Mouse (Mus musculus) forebrain, postnatal 0 days (tissue): ENCODE measurements around the gene Arrb1. TPM values are rescaled to one million over a fixed set of nuclear protein-coding genes. Genes with fewer than 3 reads are reported as not detected.

Experiments used
- ATAC-seq: fragments of 200-750 bp; cut with Nextera tagmentation; 2 replicates; pipeline ENCODE4 v1.8.0; 2017; ENCODE audit warnings: mild to moderate bottlenecking, moderate library complexity
- DNase-seq: peaks from one replicate; pipeline ENCODE4 v3.0.0-alpha.2; 2015
- H3K27ac ChIP-seq: fragments of 300-500 bp; sonication (generic); 2 replicates; pipeline ENCODE4 v1.5.1; 2014; ENCODE audit warnings: low read depth, mild to moderate bottlenecking, antibody characterized with exemption, low read length, moderate library complexity, mixed read lengths
- H3K27me3 ChIP-seq: fragments of 300-500 bp; sonication (generic); 2 replicates; pipeline ENCODE4 v1.6.1; 2014; ENCODE audit warnings: mild to moderate bottlenecking, low read length, mixed read lengths; ENCODE audit not compliant: insufficient read depth
- H3K36me3 ChIP-seq: fragments of 300-500 bp; sonication (generic); 2 replicates; pipeline ENCODE4 v1.6.1; 2014; ENCODE audit warnings: mild to moderate bottlenecking, moderate library complexity; ENCODE audit not compliant: insufficient read depth
- H3K4me1 ChIP-seq: fragments of 300-500 bp; sonication (generic); 2 replicates; pipeline ENCODE4 v1.6.1; 2014; ENCODE audit warnings: antibody characterized with exemption; ENCODE audit not compliant: insufficient read depth
- H3K4me2 ChIP-seq: fragments of 300-500 bp; sonication (generic); 2 replicates; pipeline ENCODE4 v1.6.1; 2014; ENCODE audit warnings: low read depth, mild to moderate bottlenecking, moderate library complexity
- H3K4me3 ChIP-seq: fragments of 300-500 bp; sonication (generic); 2 replicates; pipeline ENCODE4 v1.5.1; 2014; ENCODE audit warnings: low read depth, low read length, mixed read lengths
- H3K9ac ChIP-seq: fragments of 300-500 bp; sonication (generic); 2 replicates; pipeline ENCODE4 v1.6.1; 2014; ENCODE audit warnings: mild to moderate bottlenecking
- H3K9me3 ChIP-seq: fragments of 300-500 bp; sonication (generic); 2 replicates; pipeline ENCODE4 v1.6.1; 2016; ENCODE audit warnings: low read length
- CTCF ChIP-seq: sonication (generic); IDR thresholded peaks from 2 replicates; pipeline ENCODE4 v1.5.1; 2016; ENCODE audit warnings: antibody characterized with exemption, control low read depth, low read depth
- WGBS: fragments of 180-500 bp; shearing (Covaris S2); extraction: QIAGEN DNeasy Blood & Tissue Kit; methylation state at CpG from one replicate; pipeline ENCODE4 v1.1.7; 2014; 5-methylcytosine and 5-hydroxymethylcytosine counted together
- polyA plus RNA-seq: library from polyadenylated mRNA; unstranded; fragments of >200 nt; fragmentation: Nextera tagmentation; extraction: Ambion mirVana; gene quantifications from 2 replicates; pipeline ENCODE4 v1.2.1, GENCODE M21; 2015
- total RNA-seq: library from RNA; depleted of rRNA; stranded (reverse); fragments of >200 nt; gene quantifications from 2 replicates; pipeline ENCODE4 v1.2.3, GENCODE M21; 2014

Gene Arrb1
- total and polyA plus RNA-seq, 2 experiments from 2014 or later, result 13.0 to 102 TPM

GRCm38 (mm10) chr7:99510087-99510501 lies 25.2 kb upstream of the Arrb1 start:
- no peaks in the 10 kb centered on the region for H3K36me3 ChIP-seq
- WGBS, result 6% methylated on average over 8 of the region's 8 CpGs
- peak overlapping the region; percentile 62; the same call in 1 of the 2 replicates for H3K27ac ChIP-seq
- no peaks in the 10 kb centered on the region for H3K27me3 ChIP-seq
- peak; percentile 98 for ATAC-seq
- peaks cover 5% of the 10 kb centered on the region; the same call in 1 of the 2 replicates for H3K4me1 ChIP-seq
- peak; percentile 68 for DNase-seq
- no peak overlapping the region for H3K4me3 ChIP-seq
- H3K9me3 ChIP-seq, result no peaks in the 10 kb centered on the region
- TF ChIP-seq CTCF, result no peak
- H3K4me2 ChIP-seq, result peak overlapping the region; percentile 29
- H3K9ac ChIP-seq, result peak overlapping the region; percentile 19; the same call in 1 of the 2 replicates

GRCm38 (mm10) chr7:99516092-99516813 lies 19.0 kb upstream of the Arrb1 start:
- Histone ChIP-seq H3K9me3 (no peaks in the 10 kb centered on the region), H3K4me2 (no peak overlapping the region), H3K36me3 (no peaks in the 10 kb centered on the region), H3K27me3 (no peaks in the 10 kb centered on the region), H3K9ac (no peak overlapping the region), H3K4me1 (no peaks in the 10 kb centered on the region), H3K27ac (no peak overlapping the region), H3K4me3 (no peak overlapping the region)
- no peak for DNase-seq
- no peak for ATAC-seq
- WGBS, result 90% methylated on average over 9 of the region's 9 CpGs
- TF ChIP-seq CTCF, result no peak

DNA sequence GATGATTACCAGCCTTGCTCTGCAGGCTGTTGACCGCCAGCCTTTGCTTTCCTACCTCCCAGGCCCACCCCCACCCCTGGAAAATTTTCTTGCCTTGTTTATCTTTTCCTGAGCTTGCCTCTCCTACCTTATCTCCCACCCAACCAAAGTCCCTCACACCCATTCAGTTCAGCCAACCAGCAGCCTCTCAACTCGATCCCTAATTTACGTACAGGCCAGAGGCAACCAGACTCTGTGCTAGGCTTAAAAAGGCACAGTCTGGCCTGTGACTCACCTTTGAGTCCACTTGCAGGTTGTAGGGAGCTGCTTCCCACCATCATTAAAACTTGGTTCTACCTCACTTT lies 18.5 kb upstream of the Arrb1 start:
- 82% methylated on average over 3 of the region's 3 CpGs for WGBS
- Histone ChIP-seq H3K9me3 (no peaks in the 10 kb centered on the region), H3K4me2 (no peak overlapping the region), H3K36me3 (no peaks in the 10 kb centered on the region), H3K9ac (no peak overlapping the region), H3K4me3 (no peak overlapping the region), H3K27ac (no peak overlapping the region), H3K4me1 (no peaks in the 10 kb centered on the region), H3K27me3 (no peaks in the 10 kb centered on the region)
- no peak for ATAC-seq
- TF ChIP-seq CTCF, result no peak
- no peak for DNase-seq

DNA sequence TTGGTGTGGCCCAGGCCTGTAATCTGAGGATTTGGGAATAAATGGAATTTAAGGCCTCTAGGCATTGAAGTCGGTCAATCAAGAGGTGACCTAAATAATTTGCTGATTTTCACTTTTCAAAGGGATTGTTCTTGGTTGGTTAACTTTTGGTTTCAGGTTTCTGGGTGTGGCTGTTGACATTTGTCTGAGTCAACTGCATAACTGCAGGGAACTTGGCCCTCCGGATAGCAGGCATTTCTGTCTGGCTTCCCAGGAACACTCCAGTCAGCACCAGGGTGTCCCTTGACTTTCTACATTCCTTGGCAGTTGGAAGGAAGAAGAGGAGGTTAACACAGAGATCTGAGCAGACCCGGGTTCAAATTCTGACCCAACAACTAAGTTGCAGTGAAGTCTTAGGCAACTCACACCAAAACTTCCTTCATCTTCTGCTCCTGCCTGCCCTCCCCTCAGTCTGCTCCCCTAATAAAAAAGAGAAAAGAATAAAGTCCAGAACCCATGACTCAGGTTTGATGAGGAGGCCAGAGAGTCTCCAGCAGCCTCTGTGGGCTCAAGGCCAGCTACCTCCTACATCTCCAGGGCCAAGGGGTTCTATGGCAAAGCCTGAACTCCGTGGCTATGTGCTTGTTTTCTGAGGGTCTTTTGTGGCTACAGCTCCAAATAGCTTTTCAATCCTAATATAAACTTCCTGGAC lies 16.2 kb upstream of the Arrb1 start:
- no peak overlapping the region for H3K4me2 ChIP-seq
- no peak overlapping the region for H3K27ac ChIP-seq
- H3K27me3 ChIP-seq, result no peaks in the 10 kb centered on the region
- no peak overlapping the region for H3K9ac ChIP-seq
- H3K36me3 ChIP-seq, result no peaks in the 10 kb centered on the region
- TF ChIP-seq CTCF, result no peak
- WGBS, result 67% methylated on average over 4 of the region's 4 CpGs
- no peak for DNase-seq
- ATAC-seq, result no peak
- H3K4me3 ChIP-seq, result no peak overlapping the region
- H3K9me3 ChIP-seq, result no peaks in the 10 kb centered on the region
- no peaks in the 10 kb centered on the region for H3K4me1 ChIP-seq

GRCm38 (mm10) chr7:99523121-99523520 lies 12.1 kb upstream of the Arrb1 start:
- no peak for TF ChIP-seq CTCF
- H3K9me3 ChIP-seq, result no peaks in the 10 kb centered on the region
- no peak for DNase-seq
- H3K27me3 ChIP-seq, result no peaks in the 10 kb centered on the region
- no peak overlapping the region for H3K9ac ChIP-seq
- H3K36me3 ChIP-seq, result no peaks in the 10 kb centered on the region
- WGBS, result 83% methylated on average over 8 of the region's 8 CpGs
- no peak overlapping the region for H3K27ac ChIP-seq
- H3K4me2 ChIP-seq, result no peak overlapping the region
- no peaks in the 10 kb centered on the region for H3K4me1 ChIP-seq
- no peak overlapping the region for H3K4me3 ChIP-seq
- no peak for ATAC-seq

GRCm38 (mm10) chr7:99523837-99524236 lies 11.4 kb upstream of the Arrb1 start:
- no peak overlapping the region for H3K9ac ChIP-seq
- no peak for DNase-seq
- no peaks in the 10 kb centered on the region for H3K36me3 ChIP-seq
- TF ChIP-seq CTCF, result no peak
- ATAC-seq, result no peak
- H3K4me2 ChIP-seq, result no peak overlapping the region
- no peaks in the 10 kb centered on the region for H3K27me3 ChIP-seq
- no peak overlapping the region for H3K4me3 ChIP-seq
- H3K27ac ChIP-seq, result no peak overlapping the region
- WGBS, result 71% methylated on average over 1 of the region's 1 CpGs
- no peaks in the 10 kb centered on the region for H3K4me1 ChIP-seq
- no peaks in the 10 kb centered on the region for H3K9me3 ChIP-seq

DNA sequence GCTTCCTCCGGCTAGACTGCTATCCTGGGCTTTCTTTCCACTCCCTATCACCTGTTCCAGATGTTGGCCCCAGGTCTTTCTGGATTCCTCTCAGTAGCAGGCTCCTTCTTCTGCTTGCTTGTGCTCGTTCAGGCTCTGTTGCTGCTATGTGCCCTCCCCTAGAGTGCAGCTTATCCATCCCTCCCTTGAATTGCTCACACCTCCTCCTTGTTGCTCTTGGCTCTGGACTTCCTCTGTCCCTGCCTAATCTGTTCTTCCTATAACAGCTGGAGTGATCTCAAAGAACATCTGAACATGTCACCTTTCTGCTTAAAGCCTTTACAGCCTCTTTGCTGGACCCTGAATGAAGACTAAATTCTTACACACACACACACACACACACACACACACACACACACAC lies 6.7 kb upstream of the Arrb1 start:
- Histone ChIP-seq H3K27ac (no peak overlapping the region), H3K4me1 (no peaks in the 10 kb centered on the region), H3K36me3 (no peaks in the 10 kb centered on the region), H3K27me3 (no peaks in the 10 kb centered on the region), H3K4me2 (no peak overlapping the region), H3K9ac (no peak overlapping the region), H3K4me3 (no peak overlapping the region), H3K9me3 (no peaks in the 10 kb centered on the region)
- WGBS, result 60% methylated on average over 2 of the region's 2 CpGs
- no peak for TF ChIP-seq CTCF
- ATAC-seq, result no peak
- no peak for DNase-seq
